Comparison of ENCODE assay signal across 18 mouse cellular contexts in genomic region chr15:5852523-5852922, GRCm38 (mm10).
"Had no signal": no experiment of that assay in that cellular context is flagged by ENCODE, and none has a peak within 500 bp of the region (broad histone marks: within the 10 kb centered on the region; RNA-seq: fewer than 3 reads in every experiment).

No protein-coding gene starts in this region.

- H3K9me3 ChIP-seq: midbrain, embryonic 10.5 days; midbrain, embryonic 12.5 days; neural tube, embryonic 13.5 days; neural tube, embryonic 15.5 days had no signal

- H3K27me3 ChIP-seq: midbrain, embryonic 12.5 days; neural tube, embryonic 13.5 days; neural tube, embryonic 15.5 days had no signal

- H3K9ac ChIP-seq: lung, embryonic 14.5 days; midbrain, embryonic 12.5 days; neural tube, embryonic 13.5 days; neural tube, embryonic 15.5 days had no signal

- H3K27ac ChIP-seq: midbrain, embryonic 10.5 days; midbrain, embryonic 12.5 days; neural tube, embryonic 13.5 days; neural tube, embryonic 15.5 days had no signal

- H3K4me2 ChIP-seq: lung, embryonic 14.5 days; midbrain, embryonic 12.5 days; neural tube, embryonic 13.5 days; neural tube, embryonic 15.5 days had no signal

- DNase-seq: lung, embryonic 14.5 days; lung, postnatal 10 days; lung, postnatal 4 days; midbrain, embryonic 14.5 days; retina, postnatal 1 day; right cerebral cortex, adult 18-20 months; right cerebral cortex, postnatal 25 days; right cerebral cortex, postnatal 4 days; spleen, adult 18-20 months; thymus, adult 18-20 months; thymus, postnatal 14 days; thymus, postnatal 36 days had no signal

- H3K36me3 ChIP-seq: midbrain, embryonic 10.5 days; midbrain, embryonic 12.5 days; neural tube, embryonic 13.5 days; neural tube, embryonic 15.5 days had no signal

- H3K4me1 ChIP-seq: midbrain, embryonic 10.5 days; midbrain, embryonic 12.5 days; neural tube, embryonic 13.5 days; neural tube, embryonic 15.5 days had no signal

- H3K4me3 ChIP-seq: midbrain, embryonic 10.5 days; midbrain, embryonic 12.5 days; myocyte; neural tube, embryonic 13.5 days; neural tube, embryonic 15.5 days had no signal

- ATAC-seq: midbrain, embryonic 16.5 days had no signal
